Comparison of ENCODE assay signal across 9 mouse cellular contexts in genomic region chr6:18372447-18373228, GRCm38 (mm10).
DNase-seq lines count a peak whose midpoint lies in the region; ATAC-seq and TF ChIP-seq lines count a peak whose summit lies in the region.
"Had no signal": no experiment of that assay in that cellular context is flagged by ENCODE, and none has a peak within 500 bp of the region (broad histone marks: within the 10 kb centered on the region; RNA-seq: fewer than 3 reads in every experiment).

No protein-coding gene starts in this region.

- H3K4me1 ChIP-seq in heart, postnatal 0 days (ENCODE audit: control insufficient read depth, insufficient read depth), result no peaks in the 10 kb centered on the region
- H3K4me1 ChIP-seq in lung, embryonic 14.5 days (ENCODE audit: insufficient read depth), result no peaks in the 10 kb centered on the region

- H3K27me3 ChIP-seq in heart, postnatal 0 days (ENCODE audit: control insufficient read depth, insufficient read depth, low read length), result no peaks in the 10 kb centered on the region
- H3K27me3 ChIP-seq in lung, embryonic 14.5 days (ENCODE audit: insufficient read depth, low read length), result no peaks in the 10 kb centered on the region

- H3K36me3 ChIP-seq in heart, postnatal 0 days (replicated peaks; ENCODE audit: control insufficient read depth, insufficient read depth, low read length), result no peaks in the 10 kb centered on the region
- no peaks in the 10 kb centered on the region for H3K36me3 ChIP-seq in lung, embryonic 14.5 days (ENCODE audit: insufficient read depth)

- ATAC-seq in heart, postnatal 0 days (ENCODE audit: insufficient read depth, low read depth), result peak; percentile 75
- peak; percentile 76 for ATAC-seq in lung, embryonic 14.5 days (ENCODE audit: insufficient read depth)

- H3K9ac ChIP-seq in heart, postnatal 0 days (replicated peaks; ENCODE audit: low read depth, low read length), result no peak overlapping the region
- H3K9ac ChIP-seq in lung, embryonic 14.5 days, result no peak overlapping the region

- peak; percentile 84 for TF ChIP-seq CTCF in heart, postnatal 0 days (IDR thresholded peaks at IDR 0.05; ENCODE audit: low read depth)
- TF ChIP-seq CTCF in lung, embryonic 14.5 days (IDR thresholded peaks at IDR 0.05; ENCODE audit: low read depth), result peak; percentile 86

- no peak overlapping the region for H3K4me3 ChIP-seq in heart, postnatal 0 days (ENCODE audit: low read depth, low read length)
- no peak overlapping the region for H3K4me3 ChIP-seq in lung, embryonic 14.5 days (ENCODE audit: low read depth, low read length)
- H3K4me3 ChIP-seq: erythroblast, embryonic 14.5 days had no signal

- 21% methylated on average over 7 of the region's 7 CpGs for WGBS in heart, postnatal 0 days
- WGBS in lung, embryonic 14.5 days, result 23% methylated on average over 7 of the region's 7 CpGs

- no peaks in the 10 kb centered on the region for H3K9me3 ChIP-seq in heart, postnatal 0 days (replicated peaks; ENCODE audit: control insufficient read depth, low read length)
- H3K9me3 ChIP-seq in lung, embryonic 14.5 days (ENCODE audit: low read depth, low read length), result no peaks in the 10 kb centered on the region

- TF ChIP-seq EP300 in heart, postnatal 0 days (IDR thresholded peaks at IDR 0.05; ENCODE audit: low read depth), result no peak; the same call in 1 of the 2 replicates

- peak; percentile 29 for DNase-seq in A20 (ENCODE audit: low read depth, low spot score)
- DNase-seq in adrenal gland, postnatal 10 days, result peak; percentile 69
- DNase-seq in embryo, embryonic 9.5 days (ENCODE audit: extremely low spot score), result peak; percentile 58
- peak; percentile 72 for DNase-seq in heart, postnatal 0 days (ENCODE audit: low spot score)
- peak; percentile 70 to 81 for DNase-seq in kidney, postnatal 25 days
- peak; percentile 91 for DNase-seq in lung, embryonic 14.5 days
- peak; percentile 69 for DNase-seq in ovary, postnatal 36 days (ENCODE audit: low spot score)
- peak; percentile 42 for DNase-seq in thymus, postnatal 25 days

- H3K4me2 ChIP-seq in heart, postnatal 0 days (ENCODE audit: low read depth, low read length), result peak overlapping the region; percentile 39
- H3K4me2 ChIP-seq in lung, embryonic 14.5 days, result no peak overlapping the region

- no peak overlapping the region for H3K27ac ChIP-seq in heart, postnatal 0 days (ENCODE audit: low read depth)
- H3K27ac ChIP-seq in lung, embryonic 14.5 days (ENCODE audit: low read depth), result no peak overlapping the region

Comparison
In these comparisons a context has a peak if more than half of its experiments do, and no peak if none do; other contexts are left out.
1. DNase-seq: peak in every context shown above with its lines; median percentile 91 in lung, embryonic 14.5 days; 76 in kidney, postnatal 25 days; 72 in heart, postnatal 0 days; 69 in adrenal gland, postnatal 10 days; 69 in ovary, postnatal 36 days; 58 in embryo, embryonic 9.5 days; 42 in thymus, postnatal 25 days; 29 in A20.